Mouse (Mus musculus) lung, postnatal 36 days (tissue): ENCODE data around the gene Tespa1.
"Not testable (repeated sequence)": the region's sequence is repeated elsewhere in the genome, so short reads cannot be mapped to it uniquely, and the experiment has no call there.

ENCODE experiments used
- DNase-seq: peaks from one replicate; pipeline ENCODE4 v3.0.0; 2022; ENCODE audit warnings: mixed read lengths

The Tespa1 gene

GRCm38 (mm10) chr10:130322637-130323036, at the start of gene Tespa1:
Tespa1 (plus strand) TSS chr10:130322870.
- DNase-seq = peak; percentile 53

GRCm38 (mm10) chr10:130275759-130276158, 46.9 kb upstream of the Tespa1 start:
- DNase-seq = no peak

GRCm38 (mm10) chr10:130276496-130276895, 46.2 kb upstream of the Tespa1 start:
- no peak for DNase-seq

- DNase-seq = no peak
Measured at GRCm38 (mm10) chr10:130280066-130280465, 42.6 kb upstream of the Tespa1 start, which contains the start of gene Neurod4. Neurod4 (minus strand) TSS chr10:130280240.

GRCm38 (mm10) chr10:130281982-130282449, 40.7 kb upstream of the Tespa1 start:
- no peak for DNase-seq

- no peak for DNase-seq
Measured at GRCm38 (mm10) chr10:130287201-130287600, 35.5 kb upstream of the Tespa1 start.

GRCm38 (mm10) chr10:130288007-130288406, 34.7 kb upstream of the Tespa1 start:
- DNase-seq = no peak

GRCm38 (mm10) chr10:130293741-130294408, 28.8 kb upstream of the Tespa1 start:
- no peak for DNase-seq

- not testable (repeated sequence) for DNase-seq
Measured at GRCm38 (mm10) chr10:130298748-130299147, 23.9 kb upstream of the Tespa1 start.

GRCm38 (mm10) chr10:130304138-130304537, 18.5 kb upstream of the Tespa1 start:
- DNase-seq = not testable (repeated sequence)

GRCm38 (mm10) chr10:130311534-130312227, 11.0 kb upstream of the Tespa1 start:
- DNase-seq = no peak

- DNase-seq = peak; percentile 58
Measured at GRCm38 (mm10) chr10:130313531-130313930, 9.1 kb upstream of the Tespa1 start.

GRCm38 (mm10) chr10:130314110-130314829, 8.4 kb upstream of the Tespa1 start:
- DNase-seq = no peak

GRCm38 (mm10) chr10:130315846-130316245, 6.8 kb upstream of the Tespa1 start:
- no peak for DNase-seq

GRCm38 (mm10) chr10:130318720-130319119, 4.0 kb upstream of the Tespa1 start:
- DNase-seq = no peak

GRCm38 (mm10) chr10:130320715-130321114, 2.0 kb upstream of the Tespa1 start:
- DNase-seq = no peak

- DNase-seq = no peak
Measured at GRCm38 (mm10) chr10:130322062-130322461, 608 bp upstream of the Tespa1 start.

GRCm38 (mm10) chr10:130324243-130324642, 1.6 kb downstream of the Tespa1 start:
- no peak for DNase-seq

GRCm38 (mm10) chr10:130330711-130331110, 8.0 kb downstream of the Tespa1 start:
- DNase-seq = no peak

- DNase-seq = no peak
Measured at GRCm38 (mm10) chr10:130336385-130336784, 13.7 kb downstream of the Tespa1 start.

GRCm38 (mm10) chr10:130337581-130337980, 14.9 kb downstream of the Tespa1 start:
- DNase-seq = no peak

- DNase-seq = not testable (repeated sequence)
Measured at GRCm38 (mm10) chr10:130340050-130340449, 17.4 kb downstream of the Tespa1 start.

GRCm38 (mm10) chr10:130344056-130344455, 21.4 kb downstream of the Tespa1 start:
- no peak for DNase-seq
